Mouse (Mus musculus) midbrain, embryonic 14.5 days (tissue): ENCODE measurements around the gene Cdiptos. TPM values are rescaled to one million over a fixed set of nuclear protein-coding genes. Genes with fewer than 3 reads are reported as not detected.

Experiments
- ATAC-seq: fragments of 200-750 bp; cut with Nextera tagmentation; 2 replicates; pipeline ENCODE4 v1.8.0; 2017; ENCODE audit warnings: moderate number of reproducible peaks, moderate library complexity; ENCODE audit not compliant: low FRiP score, low TSS enrichment
- DNase-seq: peaks from one replicate; pipeline ENCODE4 v3.0.0-alpha.2; 2015
- H3K27ac ChIP-seq: fragments of 300-500 bp; sonication (generic); replicated peaks from 2 replicates; pipeline ENCODE4 v1.5.1; 2014; ENCODE audit warnings: mild to moderate bottlenecking, low read depth, low read length, moderate library complexity
- H3K27me3 ChIP-seq: fragments of 300-500 bp; sonication (generic); 2 replicates; pipeline ENCODE4 v1.6.1; 2014; ENCODE audit warnings: low read length, control low read depth, mixed read lengths; ENCODE audit not compliant: control insufficient read depth, insufficient read depth
- H3K36me3 ChIP-seq: fragments of 300-500 bp; sonication (generic); 2 replicates; pipeline ENCODE4 v1.6.1; 2014; ENCODE audit warnings: low read length, control low read depth; ENCODE audit not compliant: control insufficient read depth, insufficient read depth
- H3K4me1 ChIP-seq: fragments of 300-500 bp; sonication (generic); 2 replicates; pipeline ENCODE4 v1.6.1; 2014; ENCODE audit warnings: mild to moderate bottlenecking, antibody characterized with exemption, low read length, control low read depth; ENCODE audit not compliant: control insufficient read depth, insufficient read depth
- H3K4me2 ChIP-seq: fragments of 300-500 bp; sonication (generic); 2 replicates; pipeline ENCODE4 v1.6.1; 2014; ENCODE audit warnings: mild to moderate bottlenecking, low read length, moderate library complexity
- H3K4me3 ChIP-seq: fragments of 300-500 bp; sonication (generic); replicated peaks from 2 replicates; pipeline ENCODE4 v1.5.1; 2014; ENCODE audit warnings: low read depth, low read length
- H3K9ac ChIP-seq: fragments of 300-500 bp; sonication (generic); replicated peaks from 2 replicates; pipeline ENCODE4 v1.6.1; 2014; ENCODE audit warnings: mild to moderate bottlenecking, low read length, moderate library complexity
- H3K9me3 ChIP-seq: fragments of 300-500 bp; sonication (generic); 2 replicates; pipeline ENCODE4 v1.6.1; 2016; ENCODE audit warnings: low read length, control low read depth, mixed read lengths; ENCODE audit not compliant: control insufficient read depth
- WGBS: fragments of 180-500 bp; shearing (Covaris S2); extraction: QIAGEN DNeasy Blood & Tissue Kit; methylation state at CpG from one replicate; pipeline ENCODE4 v1.1.7; 2014; 5-methylcytosine and 5-hydroxymethylcytosine counted together
- polyA plus RNA-seq: library from polyadenylated mRNA; unstranded; fragments of >200 nt; fragmentation: Nextera tagmentation; extraction: Ambion mirVana; gene quantifications from 2 replicates; pipeline ENCODE4 v1.2.1, GENCODE M21; 2014

Cdiptos gene
- polyA plus RNA-seq, 1 experiment from 2014 or later = 1.3 TPM

GRCm38 (mm10) chr7:126988816-126989215, 12.9 kb upstream of the Cdiptos start:
- ATAC-seq (no peak), DNase-seq (no peak)
- H3K4me1 ChIP-seq = no peaks in the 10 kb centered on the region
- H3K4me3 ChIP-seq = no peak overlapping the region
- no peaks in the 10 kb centered on the region for H3K9me3 ChIP-seq
- H3K4me2 ChIP-seq = no peak overlapping the region
- WGBS = 72% methylated on average over 8 of the region's 8 CpGs
- no peaks in the 10 kb centered on the region for H3K36me3 ChIP-seq
- H3K27me3 ChIP-seq = no peaks in the 10 kb centered on the region
- H3K27ac ChIP-seq = no peak overlapping the region
- H3K9ac ChIP-seq = no peak overlapping the region

GRCm38 (mm10) chr7:126986319-126986718, 10.4 kb upstream of the Cdiptos start:
- H3K27ac ChIP-seq = no peak overlapping the region
- 0 out of 2 replicates have a peak, but pooled peaks cover 3% of the 10 kb centered on the region for H3K36me3 ChIP-seq
- H3K27me3 ChIP-seq = no peaks in the 10 kb centered on the region
- H3K4me3 ChIP-seq = no peak overlapping the region
- no peak overlapping the region for H3K9ac ChIP-seq
- no peak overlapping the region for H3K4me2 ChIP-seq
- H3K4me1 ChIP-seq = no peaks in the 10 kb centered on the region
- DNase-seq = peak; percentile 45
- WGBS = 51% methylated on average over 9 of the region's 9 CpGs
- ATAC-seq = no peak
- no peaks in the 10 kb centered on the region for H3K9me3 ChIP-seq

GRCm38 (mm10) chr7:126984667-126985444, 9.0 kb upstream of the Cdiptos start:
- no peaks in the 10 kb centered on the region for H3K27me3 ChIP-seq
- peaks cover 14% of the 10 kb centered on the region for H3K36me3 ChIP-seq
- H3K4me3 ChIP-seq = no peak overlapping the region
- no peaks in the 10 kb centered on the region for H3K4me1 ChIP-seq
- DNase-seq = no peak
- H3K27ac ChIP-seq = no peak overlapping the region
- 66% methylated on average over 9 of the region's 10 CpGs for WGBS
- H3K4me2 ChIP-seq = no peak overlapping the region
- ATAC-seq = no peak
- no peaks in the 10 kb centered on the region for H3K9me3 ChIP-seq
- H3K9ac ChIP-seq = no peak overlapping the region

DNA sequence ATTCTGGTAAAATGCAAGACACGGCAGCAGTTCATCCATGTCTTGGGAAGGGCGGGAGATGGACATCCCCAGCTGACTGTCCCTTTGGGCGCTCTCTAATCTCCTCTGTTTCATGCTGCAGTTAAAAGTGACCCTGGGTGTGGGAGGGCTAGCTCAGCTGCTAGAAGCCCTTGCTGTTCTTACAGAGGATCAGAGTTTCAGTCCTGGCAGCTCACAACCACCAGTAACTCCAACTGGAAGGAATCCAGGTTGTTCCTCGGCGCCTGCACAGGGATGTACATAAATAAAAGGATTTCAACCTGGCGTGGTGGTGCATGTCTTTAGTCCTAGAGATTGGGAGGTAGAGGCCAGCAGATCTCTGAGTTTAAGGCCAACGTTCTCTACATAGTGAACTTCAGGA, 7.2 kb upstream of the Cdiptos start:
- 84% methylated on average over 7 of the region's 7 CpGs for WGBS
- H3K9ac ChIP-seq = no peak overlapping the region
- no peak overlapping the region for H3K4me3 ChIP-seq
- no peaks in the 10 kb centered on the region for H3K4me1 ChIP-seq
- ATAC-seq (no peak), DNase-seq (no peak)
- H3K27me3 ChIP-seq = no peaks in the 10 kb centered on the region
- H3K9me3 ChIP-seq = no peaks in the 10 kb centered on the region
- no peak overlapping the region for H3K27ac ChIP-seq
- peaks cover 32% of the 10 kb centered on the region for H3K36me3 ChIP-seq
- no peak overlapping the region for H3K4me2 ChIP-seq

GRCm38 (mm10) chr7:126982054-126982453, 6.2 kb upstream of the Cdiptos start:
- Histone ChIP-seq H3K27me3 (no peaks in the 10 kb centered on the region), H3K4me3 (no peak overlapping the region), H3K4me2 (no peak overlapping the region), H3K36me3 (peaks cover 34% of the 10 kb centered on the region), H3K9me3 (no peaks in the 10 kb centered on the region), H3K9ac (no peak overlapping the region), H3K27ac (no peak overlapping the region), H3K4me1 (peaks cover 5% of the 10 kb centered on the region)
- ATAC-seq (no peak), DNase-seq (no peak)
- WGBS = 96% methylated on average over 4 of the region's 4 CpGs

- WGBS = 96% methylated on average over 2 of the region's 2 CpGs
- no peaks in the 10 kb centered on the region for H3K27me3 ChIP-seq
Measured at GRCm38 (mm10) chr7:126981601-126982000, 5.7 kb upstream of the Cdiptos start.

GRCm38 (mm10) chr7:126978841-126979240, 2.9 kb upstream of the Cdiptos start:
- ATAC-seq = no peak
- Histone ChIP-seq H3K27me3 (no peaks in the 10 kb centered on the region), H3K9ac (no peak overlapping the region), H3K9me3 (no peaks in the 10 kb centered on the region), H3K4me2 (no peak overlapping the region), H3K4me3 (no peak overlapping the region), H3K4me1 (peaks cover 11% of the 10 kb centered on the region), H3K36me3 (peaks cover 34% of the 10 kb centered on the region), H3K27ac (no peak overlapping the region)
- WGBS = 96% methylated on average over 6 of the region's 6 CpGs
- DNase-seq = no peak

More at GRCm38 (mm10) chr7:126981601-126982000, 5.7 kb upstream of the Cdiptos start:
- no peak overlapping the region for H3K27ac ChIP-seq
- H3K4me2 ChIP-seq = no peak overlapping the region
- H3K9me3 ChIP-seq = no peaks in the 10 kb centered on the region
- ATAC-seq (no peak), DNase-seq (no peak)
- peaks cover 7% of the 10 kb centered on the region for H3K4me1 ChIP-seq
- peaks cover 34% of the 10 kb centered on the region for H3K36me3 ChIP-seq
- H3K4me3 ChIP-seq = no peak overlapping the region
- H3K9ac ChIP-seq = no peak overlapping the region

DNA sequence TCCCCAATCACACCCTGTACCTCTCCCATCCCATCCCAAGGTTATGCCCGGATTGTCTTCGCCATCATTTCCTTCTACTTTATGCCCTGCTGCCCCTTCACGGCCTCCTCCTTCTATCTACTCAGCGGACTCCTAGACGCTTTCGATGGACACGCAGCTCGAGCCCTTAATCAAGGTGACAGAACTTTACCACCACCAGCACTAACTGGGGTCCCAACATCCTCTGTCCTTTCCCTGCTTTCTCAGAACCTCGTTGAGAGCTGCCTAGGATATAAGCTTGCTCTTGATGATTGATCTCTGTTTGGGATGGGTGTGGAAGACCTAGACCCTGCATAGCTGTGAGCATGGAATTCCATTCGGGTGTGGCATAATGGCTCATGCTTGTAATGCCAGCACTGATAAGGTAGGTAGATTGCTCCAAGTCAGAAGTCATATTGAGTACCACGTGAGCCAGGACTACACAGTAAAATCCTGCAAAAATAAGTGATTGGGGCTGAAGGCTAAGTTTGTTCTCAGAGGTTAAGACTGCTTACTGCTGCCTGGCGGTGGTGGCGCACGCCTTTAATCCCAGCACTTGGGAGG, 1.1 kb upstream of the Cdiptos start:
- WGBS = 30% methylated on average over 14 of the region's 14 CpGs
- H3K36me3 ChIP-seq = peaks cover 45% of the 10 kb centered on the region
- H3K27ac ChIP-seq = peak overlapping the region; percentile 95; the same call in 1 of the 2 replicates
- DNase-seq (no peak), ATAC-seq (no peak)
- H3K4me2 ChIP-seq = peak overlapping the region; percentile 92
- H3K9ac ChIP-seq = peak overlapping the region; percentile 96
- H3K4me1 ChIP-seq = peaks cover 11% of the 10 kb centered on the region
- no peaks in the 10 kb centered on the region for H3K9me3 ChIP-seq
- peak overlapping the region; percentile 90 for H3K4me3 ChIP-seq
- no peaks in the 10 kb centered on the region for H3K27me3 ChIP-seq

GRCm38 (mm10) chr7:126975893-126975949, 177 bp downstream of the Cdiptos start, which contains the start of gene Cdipt:
Cdipt (plus strand) TSS chr7:126975914.
- H3K9ac ChIP-seq = peak within 1 kb of the TSS; percentile 96
- peak within 1 kb of the TSS; percentile 90 for H3K4me3 ChIP-seq
- H3K9me3 ChIP-seq = no peaks in the 10 kb centered on the region
- H3K4me1 ChIP-seq = peaks cover 11% of the 10 kb centered on the region
- no peak for DNase-seq
- peaks cover 48% of the 10 kb centered on the region for H3K36me3 ChIP-seq
- H3K27ac ChIP-seq = peak within 1 kb of the TSS; percentile 95
- H3K27me3 ChIP-seq = no peaks in the 10 kb centered on the region
- WGBS = 0% methylated on average over 1 of the region's 1 CpGs
- no peak for ATAC-seq
- H3K4me2 ChIP-seq = peak within 1 kb of the TSS; percentile 92
